Mouse (Mus musculus): ENCODE results near the gene Abca4. TPM values are rescaled to one million over a fixed set of nuclear protein-coding genes. Genes with fewer than 3 reads are reported as not detected.

Abca4 gene
- polyA plus RNA-seq, 1 experiment = 1.7 TPM

DNA sequence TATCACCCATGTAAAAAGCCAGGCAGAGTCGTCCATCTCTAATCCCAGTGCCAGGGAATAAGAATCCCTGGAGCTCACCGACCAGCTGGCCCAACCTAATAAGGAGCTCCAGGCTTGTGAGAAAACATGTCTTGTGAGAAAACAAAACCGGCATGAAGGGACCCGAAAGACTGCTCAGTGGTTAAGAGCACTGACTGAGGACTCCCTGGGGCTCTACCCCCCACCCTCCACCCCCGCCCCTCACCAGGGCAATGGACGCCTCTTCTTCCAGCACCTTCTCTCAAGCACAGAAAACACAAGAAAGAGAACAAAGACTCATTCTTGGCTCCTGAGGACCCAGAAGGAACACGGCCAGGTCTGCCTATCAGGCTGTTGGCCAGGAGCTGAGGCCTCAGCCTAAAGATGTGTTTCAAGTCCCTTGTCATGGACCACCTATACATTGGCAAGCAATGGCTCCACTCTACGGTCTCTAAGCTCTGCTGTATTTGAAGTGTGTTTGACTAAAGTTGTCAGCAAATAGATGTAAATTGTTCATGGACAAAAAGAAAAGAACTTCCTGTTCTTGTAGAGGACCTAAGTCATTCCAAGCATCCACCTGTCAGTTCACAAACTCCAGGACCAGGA lies 23.1 kb upstream of the Abca4 start:
- H3K4me2 ChIP-seq (ENCODE audit: low read depth) = no peak overlapping the region
- H3K79me2 ChIP-seq (ENCODE audit: control insufficient read depth, insufficient read depth) = no peaks in the 10 kb centered on the region
- no peak for TF ChIP-seq SRF (IDR thresholded peaks at IDR 0.05; ENCODE audit: control insufficient read depth, insufficient read length, low read depth)
- TF ChIP-seq MAX (IDR thresholded peaks at IDR 0.05; ENCODE audit: low read depth) = no peak
- no peak for TF ChIP-seq E2F4 (IDR thresholded peaks at IDR 0.05; ENCODE audit: insufficient read depth)
- TF ChIP-seq MYOG (IDR thresholded peaks at IDR 0.05; ENCODE audit: control insufficient read depth in 1 of 3, insufficient read depth in 1 of 3, insufficient read length in 2 of 3, low read depth in 2 of 3) = no peak
- TF ChIP-seq USF1 (IDR thresholded peaks at IDR 0.05; ENCODE audit: low read depth) = no peak
- no peak for TF ChIP-seq TCF12 (IDR thresholded peaks at IDR 0.05; ENCODE audit: insufficient read depth, poor library complexity, severe bottlenecking)
- TF ChIP-seq MYOD1 (IDR thresholded peaks at IDR 0.05; ENCODE audit: control insufficient read depth in 1 of 3, insufficient read length in 2 of 3, low read depth in 2 of 3) = no peak
- TF ChIP-seq POLR2A (IDR thresholded peaks at IDR 0.05; ENCODE audit: insufficient read length, low read depth) = no peak
- H3ac ChIP-seq (ENCODE audit: control insufficient read depth, insufficient read length) = no peak overlapping the region
- H3K4me3 ChIP-seq = no peak overlapping the region
- peaks cover 10% of the 10 kb centered on the region for H3K36me3 ChIP-seq (ENCODE audit: control insufficient read depth, insufficient read depth)
- H3K27me3 ChIP-seq (ENCODE audit: control insufficient read depth, insufficient read depth, insufficient read length) = no peaks in the 10 kb centered on the region

DNA sequence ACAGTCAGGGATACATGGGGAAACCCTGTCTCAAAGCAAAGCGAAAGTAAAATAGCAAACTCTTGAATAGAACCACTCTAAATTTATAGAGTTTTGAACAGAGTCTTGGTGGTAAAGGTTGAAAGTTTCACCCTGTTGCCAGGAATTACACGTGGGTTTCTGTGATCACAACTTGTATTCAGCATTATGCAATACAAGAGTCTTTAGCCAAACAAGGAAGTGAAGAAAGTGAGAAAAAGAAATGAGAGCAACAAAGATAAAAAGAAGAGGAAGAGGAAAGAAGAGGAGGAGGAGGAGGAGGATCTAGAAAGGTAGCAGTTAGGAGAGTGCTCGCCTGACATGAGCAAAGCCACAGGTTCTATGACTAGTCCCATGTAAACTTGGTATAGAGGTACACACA lies 21.9 kb upstream of the Abca4 start:
- no peak overlapping the region for H3K4me2 ChIP-seq (ENCODE audit: low read depth)
- no peaks in the 10 kb centered on the region for H3K27me3 ChIP-seq (ENCODE audit: control insufficient read depth, insufficient read depth, insufficient read length)
- no peaks in the 10 kb centered on the region for H3K36me3 ChIP-seq (ENCODE audit: control insufficient read depth, insufficient read depth)
- no peaks in the 10 kb centered on the region for H3K79me2 ChIP-seq (ENCODE audit: control insufficient read depth, insufficient read depth)
- no peak overlapping the region for H3ac ChIP-seq (ENCODE audit: control insufficient read depth, insufficient read length)
- H3K4me3 ChIP-seq = no peak overlapping the region
- TF ChIP-seq MYOG (IDR thresholded peaks at IDR 0.05; ENCODE audit: control insufficient read depth in 1 of 3, insufficient read depth in 1 of 3, insufficient read length in 2 of 3, low read depth in 2 of 3) (no peak), TCF3 (IDR thresholded peaks at IDR 0.05; ENCODE audit: insufficient read length, low read depth) (no peak), E2F4 (IDR thresholded peaks at IDR 0.05; ENCODE audit: insufficient read depth) (no peak), MYOD1 (IDR thresholded peaks at IDR 0.05; ENCODE audit: control insufficient read depth in 1 of 3, insufficient read length in 2 of 3, low read depth in 2 of 3) (no peak), TCF12 (IDR thresholded peaks at IDR 0.05; ENCODE audit: insufficient read depth, poor library complexity, severe bottlenecking) (no peak), POLR2AphosphoS2 (IDR thresholded peaks at IDR 0.05; ENCODE audit: insufficient read length, low read depth) (no peak), SRF (IDR thresholded peaks at IDR 0.05; ENCODE audit: control insufficient read depth, insufficient read length, low read depth) (no peak)

DNA sequence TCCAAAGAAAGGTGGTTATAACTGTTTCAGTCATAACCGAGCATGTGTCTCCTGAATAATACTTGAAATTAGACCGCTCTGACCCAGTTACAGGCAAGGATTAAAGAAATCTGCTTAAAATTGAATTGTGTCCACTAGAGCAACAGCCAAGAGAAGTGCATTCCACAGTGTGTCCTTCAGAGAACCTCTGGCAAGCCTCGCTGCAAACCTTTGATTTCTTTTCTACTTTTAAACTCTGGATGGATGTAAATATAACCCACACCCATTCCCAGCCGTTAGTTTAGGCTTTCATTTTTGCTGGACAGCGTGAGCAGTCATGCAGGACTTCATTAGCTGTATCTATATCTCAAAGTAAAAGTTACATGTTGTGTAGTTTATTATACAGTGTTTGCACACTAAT lies 17.6 kb upstream of the Abca4 start:
- peak overlapping the region; percentile 22 for H3K4me2 ChIP-seq (ENCODE audit: low read depth)

DNA sequence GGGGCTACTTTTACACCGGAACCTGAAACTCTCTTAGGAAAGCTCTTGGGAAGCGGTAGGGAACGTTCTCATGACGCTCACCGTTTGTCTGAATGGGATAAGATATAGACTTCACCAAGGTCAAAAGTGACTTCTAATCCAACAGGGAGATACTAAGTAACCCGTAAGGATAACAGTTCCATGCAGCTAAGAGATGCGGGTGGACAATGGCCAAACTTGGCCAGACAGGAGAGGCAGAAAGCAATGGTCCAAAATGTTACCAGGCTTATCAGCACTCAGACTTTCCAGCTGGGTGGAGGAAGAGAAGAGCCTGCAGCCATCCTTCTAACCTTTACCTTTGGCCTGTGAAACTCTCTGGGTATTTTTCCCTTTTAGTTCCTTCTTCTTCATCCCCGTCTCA lies 16.5 kb upstream of the Abca4 start:
- no peak overlapping the region for H3ac ChIP-seq (ENCODE audit: control insufficient read depth, insufficient read length)
- H3K4me2 ChIP-seq (ENCODE audit: low read depth) = no peak overlapping the region
- no peaks in the 10 kb centered on the region for H3K27me3 ChIP-seq (ENCODE audit: control insufficient read depth, insufficient read depth, insufficient read length)
- no peaks in the 10 kb centered on the region for H3K79me2 ChIP-seq (ENCODE audit: control insufficient read depth, insufficient read depth)
- no peaks in the 10 kb centered on the region for H3K36me3 ChIP-seq (ENCODE audit: control insufficient read depth, insufficient read depth)
- TF ChIP-seq MYOD1 (IDR thresholded peaks at IDR 0.05; ENCODE audit: control insufficient read depth in 1 of 3, insufficient read length in 2 of 3, low read depth in 2 of 3) (no peak), MAX (IDR thresholded peaks at IDR 0.05; ENCODE audit: low read depth) (no peak), TCF12 (IDR thresholded peaks at IDR 0.05; ENCODE audit: insufficient read depth, poor library complexity, severe bottlenecking) (no peak), POLR2A (IDR thresholded peaks at IDR 0.05; ENCODE audit: insufficient read length, low read depth) (no peak), POLR2AphosphoS2 (IDR thresholded peaks at IDR 0.05; ENCODE audit: insufficient read length, low read depth) (no peak), REST (IDR thresholded peaks at IDR 0.05; ENCODE audit: insufficient read depth, insufficient read length) (no peak), CEBPB (IDR thresholded peaks at IDR 0.05; ENCODE audit: insufficient read depth, poor library complexity, severe bottlenecking) (no peak), SRF (IDR thresholded peaks at IDR 0.05; ENCODE audit: control insufficient read depth, insufficient read length, low read depth) (no peak), E2F4 (IDR thresholded peaks at IDR 0.05; ENCODE audit: insufficient read depth) (no peak), TCF3 (IDR thresholded peaks at IDR 0.05; ENCODE audit: insufficient read length, low read depth) (no peak), MYOG (IDR thresholded peaks at IDR 0.05; ENCODE audit: control insufficient read depth in 1 of 3, insufficient read depth in 1 of 3, insufficient read length in 2 of 3, low read depth in 2 of 3) (no peak), USF1 (IDR thresholded peaks at IDR 0.05; ENCODE audit: low read depth) (no peak)
- H3K4me3 ChIP-seq = no peak overlapping the region

More for the DNA sequence above, 17.6 kb upstream of the Abca4 start:
- Histone ChIP-seq H3K36me3 (ENCODE audit: control insufficient read depth, insufficient read depth) (no peaks in the 10 kb centered on the region), H3ac (ENCODE audit: control insufficient read depth, insufficient read length) (no peak overlapping the region), H3K4me3 (no peak overlapping the region), H3K79me2 (ENCODE audit: control insufficient read depth, insufficient read depth) (no peaks in the 10 kb centered on the region), H3K27me3 (ENCODE audit: control insufficient read depth, insufficient read depth, insufficient read length) (no peaks in the 10 kb centered on the region)
- TF ChIP-seq REST (IDR thresholded peaks at IDR 0.05; ENCODE audit: insufficient read depth, insufficient read length) = no peak
- no peak for TF ChIP-seq SRF (IDR thresholded peaks at IDR 0.05; ENCODE audit: control insufficient read depth, insufficient read length, low read depth)
- TF ChIP-seq POLR2AphosphoS2 (IDR thresholded peaks at IDR 0.05; ENCODE audit: insufficient read length, low read depth) = no peak
- no peak for TF ChIP-seq CEBPB (IDR thresholded peaks at IDR 0.05; ENCODE audit: insufficient read depth, poor library complexity, severe bottlenecking)
- no peak for TF ChIP-seq USF1 (IDR thresholded peaks at IDR 0.05; ENCODE audit: low read depth)

DNA sequence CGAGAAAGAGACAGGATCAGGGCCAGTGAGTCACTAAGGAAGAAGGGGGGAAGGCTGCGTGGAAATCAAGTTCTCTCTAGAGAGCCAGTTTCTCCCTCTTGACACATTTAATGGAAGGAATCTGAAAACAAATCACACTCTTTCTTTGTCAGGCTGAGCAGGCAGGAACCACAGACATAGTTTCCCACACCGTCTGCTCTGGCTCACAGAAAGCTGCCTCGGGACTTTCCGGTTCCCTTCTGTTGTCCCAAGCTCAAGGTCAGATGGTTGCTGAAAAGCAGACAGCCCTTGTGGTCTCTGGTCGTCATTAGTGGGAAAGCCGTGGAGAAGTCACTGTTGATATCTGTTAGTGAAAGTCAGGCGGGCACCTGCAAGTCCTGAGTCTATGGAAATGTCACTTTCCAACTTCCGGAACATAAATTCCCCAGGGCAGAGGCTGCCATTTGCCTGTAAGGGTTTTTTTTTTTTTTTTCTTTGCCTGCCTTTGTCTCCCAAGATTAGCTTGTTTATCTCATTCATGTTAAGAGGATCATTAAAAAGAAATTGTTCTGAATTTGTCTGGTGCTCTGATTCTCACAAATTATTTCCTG lies 10.9 kb upstream of the Abca4 start:
- H3K27me3 ChIP-seq (ENCODE audit: control insufficient read depth, insufficient read depth, insufficient read length) = no peaks in the 10 kb centered on the region

More for the DNA sequence above, 10.9 kb upstream of the Abca4 start:
- TF ChIP-seq POLR2AphosphoS2 (IDR thresholded peaks at IDR 0.05; ENCODE audit: insufficient read length, low read depth) (no peak), MAX (IDR thresholded peaks at IDR 0.05; ENCODE audit: low read depth) (no peak), E2F4 (IDR thresholded peaks at IDR 0.05; ENCODE audit: insufficient read depth) (no peak), TCF12 (IDR thresholded peaks at IDR 0.05; ENCODE audit: insufficient read depth, poor library complexity, severe bottlenecking) (no peak), MYOD1 (IDR thresholded peaks at IDR 0.05; ENCODE audit: control insufficient read depth in 1 of 3, insufficient read length in 2 of 3, low read depth in 2 of 3) (no peak), CEBPB (IDR thresholded peaks at IDR 0.05; ENCODE audit: insufficient read depth, poor library complexity, severe bottlenecking) (no peak), POLR2A (IDR thresholded peaks at IDR 0.05; ENCODE audit: insufficient read length, low read depth) (no peak), TCF3 (IDR thresholded peaks at IDR 0.05; ENCODE audit: insufficient read length, low read depth) (no peak), REST (IDR thresholded peaks at IDR 0.05; ENCODE audit: insufficient read depth, insufficient read length) (no peak), USF1 (IDR thresholded peaks at IDR 0.05; ENCODE audit: low read depth) (no peak)
- Histone ChIP-seq H3K4me3 (no peak overlapping the region), H3K36me3 (ENCODE audit: control insufficient read depth, insufficient read depth) (no peaks in the 10 kb centered on the region), H3K79me2 (ENCODE audit: control insufficient read depth, insufficient read depth) (no peaks in the 10 kb centered on the region), H3ac (ENCODE audit: control insufficient read depth, insufficient read length) (no peak overlapping the region), H3K4me2 (ENCODE audit: low read depth) (no peak overlapping the region)

Measured in myocyte (in vitro differentiated cells).